Mouse (Mus musculus) left cerebral cortex, postnatal 25 days (tissue): ENCODE data around the gene Il6ra. TPM values are rescaled to one million over a fixed set of nuclear protein-coding genes. Genes with fewer than 3 reads are reported as not detected.
A peak's percentile ranks its signal among the peaks of the same experiment; 100 is the strongest.

ENCODE experiments used
- DNase-seq, 2 experiments: peaks; one replicate each; pipeline ENCODE4 v3.0.0; 2022; ENCODE audit warnings: low spot score in 2 of 2, mixed read lengths in 1 of 2
- intact Hi-C: fragments of 180-260 bp; cut with DNase I; formaldehyde crosslinking; loops from one replicate; pipeline ENCODE4 v1.15.1; 2025
- total RNA-seq, 2 experiments: library from RNA; stranded (reverse); gene quantifications; 2 replicates each; pipeline ENCODE4 v1.2.3; 2021

Gene Il6ra
- total RNA-seq, 2 experiments from 2014 or later = 4.7 to 5.0 TPM

GRCm38 (mm10) chr3:89912108-89912542 lies 871 bp downstream of the Il6ra start:
- no peak for DNase-seq
- intact Hi-C loops = no loop called here

- intact Hi-C loops = no loop called here
- peak in 1 of 2 experiments; percentile 54 for DNase-seq
These were observed 1.8 kb downstream of the Il6ra start for GRCm38 (mm10) chr3:89911207-89911606.

- intact Hi-C loops = no loop called here
These were observed 3.1 kb downstream of the Il6ra start for GRCm38 (mm10) chr3:89909703-89910542.

GRCm38 (mm10) chr3:89908836-89909235 lies 4.2 kb downstream of the Il6ra start:
- intact Hi-C loops = no loop called here

More at GRCm38 (mm10) chr3:89909703-89910542, 3.1 kb downstream of the Il6ra start:
- DNase-seq = no peak

GRCm38 (mm10) chr3:89907846-89908245 lies 5.2 kb downstream of the Il6ra start:
- DNase-seq = no peak
- intact Hi-C loops = no loop called here

More at GRCm38 (mm10) chr3:89908836-89909235, 4.2 kb downstream of the Il6ra start:
- DNase-seq = no peak

- intact Hi-C loops = no loop called here
- no peak for DNase-seq
These were observed 13.5 kb downstream of the Il6ra start for GRCm38 (mm10) chr3:89899511-89899908.

GRCm38 (mm10) chr3:89898870-89899510 lies 14.0 kb downstream of the Il6ra start:
- peak in 1 of 2 experiments; percentile 9 for DNase-seq
- intact Hi-C loops = no loop called here

- intact Hi-C loops = no loop called here
- DNase-seq = no peak
These were observed 15.0 kb downstream of the Il6ra start for GRCm38 (mm10) chr3:89898011-89898410.

- DNase-seq = no peak
- intact Hi-C loops = no loop called here
These were observed 15.7 kb downstream of the Il6ra start for GRCm38 (mm10) chr3:89897204-89897796.

GRCm38 (mm10) chr3:89896571-89896970 lies 16.4 kb downstream of the Il6ra start:
- no peak for DNase-seq
- intact Hi-C loops = no loop called here

- intact Hi-C loops = no loop called here
- DNase-seq = no peak
These were observed 20.4 kb downstream of the Il6ra start for GRCm38 (mm10) chr3:89892517-89893106.

- DNase-seq = no peak
- intact Hi-C loops = no loop called here
These were observed 21.3 kb downstream of the Il6ra start for GRCm38 (mm10) chr3:89891696-89892095.

GRCm38 (mm10) chr3:89889841-89890430 lies 23.1 kb downstream of the Il6ra start:
- no peak for DNase-seq
- intact Hi-C loops = loop anchor here (10.0 kb wide), 1 partner anchor 185 kb away; the partner anchor contains the start of gene Tpm3

GRCm38 (mm10) chr3:89887582-89888230 lies 25.3 kb downstream of the Il6ra start:
- intact Hi-C loops = loop anchor here (10.0 kb wide), 1 partner anchor 187 kb away; the partner anchor contains the start of gene Tpm3

GRCm38 (mm10) chr3:89885766-89886165 lies 27.2 kb downstream of the Il6ra start:
- intact Hi-C loops = loop anchor here (10.0 kb wide), 1 partner anchor 189 kb away; the partner anchor contains the start of gene Tpm3
- DNase-seq = no peak

More at GRCm38 (mm10) chr3:89887582-89888230, 25.3 kb downstream of the Il6ra start:
- no peak for DNase-seq

- DNase-seq = no peak
- intact Hi-C loops = loop anchor here (10.0 kb wide), 1 partner anchor 191 kb away; the partner anchor contains the start of gene Tpm3
These were observed 29.4 kb downstream of the Il6ra start for GRCm38 (mm10) chr3:89883582-89884041.

GRCm38 (mm10) chr3:89882556-89883181 lies 30.3 kb downstream of the Il6ra start:
- no peak for DNase-seq
- intact Hi-C loops = loop anchor here (10.0 kb wide), 1 partner anchor 192 kb away; the partner anchor contains the start of gene Tpm3
